Mouse (Mus musculus) CD4-positive, CD25-positive, alpha-beta regulatory T cell, adult 2 months (primary cell): ENCODE results near the gene Kif23.

ENCODE experiments used
- DNase-seq: peaks from one replicate; pipeline ENCODE4 v3.0.0-alpha.2; 2012; ENCODE audit warnings: low read depth, low spot score

The Kif23 gene

GRCm38 (mm10) chr9:61906912-61907311 lies 39.7 kb downstream of the Kif23 start:
- peak; percentile 74 for DNase-seq

- DNase-seq = no peak
Measured at GRCm38 (mm10) chr9:61905576-61905975, 41.0 kb downstream of the Kif23 start.

GRCm38 (mm10) chr9:61904201-61904600 lies 42.4 kb downstream of the Kif23 start:
- no peak for DNase-seq

GRCm38 (mm10) chr9:61902445-61902844 lies 44.1 kb downstream of the Kif23 start:
- no peak for DNase-seq

GRCm38 (mm10) chr9:61901574-61901973 lies 45.0 kb downstream of the Kif23 start:
- DNase-seq = no peak

GRCm38 (mm10) chr9:61899804-61900203 lies 46.8 kb downstream of the Kif23 start:
- DNase-seq = peak; percentile 85

- DNase-seq = peak; percentile 86
Measured at GRCm38 (mm10) chr9:61898401-61898800, 48.2 kb downstream of the Kif23 start.

- DNase-seq = no peak
Measured at GRCm38 (mm10) chr9:61895014-61895413, 51.6 kb downstream of the Kif23 start.

- no peak for DNase-seq
Measured at GRCm38 (mm10) chr9:61889855-61890254, 56.7 kb downstream of the Kif23 start.

- no peak for DNase-seq
Measured at GRCm38 (mm10) chr9:61887661-61888379, 58.8 kb downstream of the Kif23 start.

GRCm38 (mm10) chr9:61885964-61886363 lies 60.6 kb downstream of the Kif23 start:
- DNase-seq = no peak

GRCm38 (mm10) chr9:61884936-61885335 lies 61.6 kb downstream of the Kif23 start:
- no peak for DNase-seq

- no peak for DNase-seq
Measured at GRCm38 (mm10) chr9:61884375-61884774, 62.2 kb downstream of the Kif23 start.

GRCm38 (mm10) chr9:61882179-61882578 lies 64.4 kb downstream of the Kif23 start:
- no peak for DNase-seq

GRCm38 (mm10) chr9:61878889-61879288 lies 67.7 kb downstream of the Kif23 start:
- peak; percentile 76 for DNase-seq

GRCm38 (mm10) chr9:61877373-61878112 lies 69.0 kb downstream of the Kif23 start:
- no peak for DNase-seq

GRCm38 (mm10) chr9:61873325-61873724 lies 73.2 kb downstream of the Kif23 start:
- no peak for DNase-seq

GRCm38 (mm10) chr9:61872246-61872941 lies 74.2 kb downstream of the Kif23 start:
- no peak for DNase-seq

- no peak for DNase-seq
Measured at GRCm38 (mm10) chr9:61871839-61872238, 74.7 kb downstream of the Kif23 start.

- no peak for DNase-seq
Measured at GRCm38 (mm10) chr9:61867659-61868058, 78.9 kb downstream of the Kif23 start.
